Mouse (Mus musculus): Measurements from ENCODE around the gene Gm6176.
"Not testable (repeated sequence)": the region's sequence is repeated elsewhere in the genome, so short reads cannot be mapped to it uniquely, and the experiment has no call there.

The Gm6176 gene

GRCm38 (mm10) chr7:22056205-22056604 is at the start of gene Gm6176:
Gm6176 (minus strand) TSS chr7:22056305.
- not testable (repeated sequence) for DNase-seq (ENCODE audit: low read depth, low spot score)

DNA sequence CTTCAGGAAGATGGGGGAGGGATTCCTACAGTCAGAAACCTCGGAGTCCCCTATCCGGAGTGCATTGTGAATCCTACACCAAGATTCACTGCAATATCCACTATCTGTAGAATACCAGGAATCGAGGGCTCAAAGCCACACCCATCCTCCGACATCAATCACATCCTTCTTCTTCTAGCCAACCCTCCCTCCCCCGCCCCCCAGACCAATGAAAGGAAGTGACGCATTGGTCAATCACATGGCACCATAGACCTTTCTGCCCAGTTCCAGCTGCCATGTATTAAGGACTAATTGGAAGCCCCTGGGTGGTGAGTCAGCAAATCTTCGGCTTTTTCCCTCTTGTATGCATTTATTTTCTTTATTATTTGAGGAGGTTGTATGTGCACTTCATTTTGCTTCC is 12.7 kb upstream of the Gm6176 start, which contains the start of gene Vmn1r139:
TSS of gene Vmn1r139 (plus strand) at position 301 of the 400 bp plus-strand sequence.
- not testable (repeated sequence) for DNase-seq (ENCODE audit: low read depth, low spot score)

- DNase-seq (ENCODE audit: low read depth, low spot score), result not testable (repeated sequence)
These were observed 27.3 kb downstream of the Gm6176 start, which contains the start of gene Vmn1r138 for GRCm38 (mm10) chr7:22028797-22029196. Vmn1r138 (minus strand) TSS chr7:22028897.
